Mouse (Mus musculus) common myeloid progenitor, adult 5-6 weeks (primary cell): ENCODE measurements at regions not wholly inside any gene's neighbourhood (a gene's known extent, or its start where the extent isn't known, plus 50 kb on each side); places are given as distances from the start of the nearest gene placed in this dataset.
A peak's percentile ranks its signal among the peaks of the same experiment; 100 is the strongest.

Experiments
- ATAC-seq: replicated peaks from 2 replicates; pipeline ENCODE4 v1.8.0; 2016; ENCODE audit warnings: low read depth, mild to moderate bottlenecking, moderate TSS enrichment, inconsistent platforms; ENCODE audit not compliant: poor library complexity, severe bottlenecking

DNA sequence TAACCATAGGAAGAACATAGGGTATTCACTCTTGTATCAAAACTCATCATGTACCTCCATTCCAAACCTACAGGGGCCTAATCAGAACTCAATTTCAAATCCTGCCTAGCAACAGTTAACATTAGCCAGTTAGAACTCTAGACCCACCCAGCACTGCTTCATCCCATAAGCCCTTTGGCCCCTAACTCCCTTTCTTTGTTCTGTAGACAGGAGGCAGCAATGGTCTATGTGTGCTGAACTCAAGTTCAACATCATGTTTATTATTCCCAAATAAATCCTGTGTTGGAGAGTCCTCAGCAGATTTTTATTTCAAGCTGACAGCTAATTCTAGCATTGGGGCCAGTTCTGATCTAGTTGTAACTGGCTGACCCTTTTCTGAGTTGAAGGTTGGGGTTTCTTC lies 112.2 kb downstream of the Ipo8 start:
- no peak for ATAC-seq

- no peak for ATAC-seq
Measured at GRCm38 (mm10) chr6:148710406-148710805, 120.9 kb downstream of the Ipo8 start.

- peak; percentile 30; the same call in 1 of the 2 replicates for ATAC-seq
Measured at GRCm38 (mm10) chr6:148708389-148708788, 122.9 kb downstream of the Ipo8 start.

DNA sequence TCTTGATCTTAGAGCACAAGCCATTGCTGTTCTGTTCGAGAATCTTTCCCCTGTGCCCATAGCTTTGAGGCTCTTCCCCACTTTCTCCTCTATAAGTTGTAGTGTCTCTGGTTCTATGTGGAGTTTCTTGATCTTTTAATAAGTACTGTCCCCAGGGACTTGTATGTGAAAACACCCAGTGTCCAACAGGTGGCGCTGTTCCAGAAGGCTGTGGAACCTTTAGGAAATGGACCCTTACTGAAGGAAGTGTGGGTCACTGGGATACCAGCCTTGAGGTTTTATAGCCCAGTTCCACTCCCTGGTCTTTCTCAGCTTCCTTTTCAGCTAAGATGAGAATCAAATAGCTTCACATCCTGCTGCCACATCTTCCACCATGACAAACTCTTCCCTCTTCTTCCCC lies 125.6 kb downstream of the Ipo8 start:
- peak; percentile 95 for ATAC-seq

DNA sequence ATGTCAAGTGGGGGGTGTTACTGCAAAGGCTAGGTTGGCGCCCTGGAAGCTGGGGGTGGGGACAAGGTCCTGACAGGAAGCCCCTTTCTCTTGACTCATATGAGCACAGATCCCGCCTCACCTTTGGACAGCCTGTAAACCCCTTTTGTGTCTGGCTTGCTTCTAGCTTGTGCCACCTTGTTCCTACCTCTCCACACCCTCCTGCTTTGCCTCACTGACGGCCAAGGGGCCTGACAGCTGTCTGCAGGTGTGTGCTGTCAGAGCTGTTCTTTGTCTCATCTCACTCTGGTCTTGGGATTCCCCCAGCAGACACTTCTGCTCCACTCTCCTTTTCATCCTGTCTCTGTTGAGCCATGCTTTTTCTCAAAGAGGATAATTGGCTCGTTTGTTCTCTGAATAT lies 137.9 kb downstream of the Ipo8 start:
- ATAC-seq: no peak

GRCm38 (mm10) chr6:148687770-148688169 lies 143.5 kb downstream of the Ipo8 start:
- ATAC-seq: peak; percentile 89

GRCm38 (mm10) chr6:148660152-148660551 lies 171.1 kb downstream of the Ipo8 start:
- no peak for ATAC-seq

DNA sequence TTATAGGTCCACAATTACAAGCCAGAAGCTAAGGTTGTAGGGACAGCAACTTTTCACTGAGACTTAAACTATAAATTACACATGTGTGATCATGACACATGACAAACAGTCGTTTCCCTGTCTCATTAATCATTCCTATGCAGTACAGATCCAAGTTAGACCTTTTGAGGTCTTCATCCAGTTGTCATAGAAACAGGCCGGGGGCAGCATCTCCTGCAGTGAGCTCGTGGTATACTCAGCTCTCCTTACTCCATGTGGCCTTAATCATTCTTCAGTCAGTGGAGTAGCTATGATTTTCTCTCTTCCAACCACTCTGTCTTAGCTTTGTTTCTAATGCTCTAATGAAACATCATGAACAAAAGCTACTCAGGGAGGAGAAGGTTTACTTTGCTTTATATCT lies 178.1 kb downstream of the Ipo8 start:
- no peak for ATAC-seq

GRCm38 (mm10) chr6:148652434-148652833 lies 178.8 kb downstream of the Ipo8 start:
- ATAC-seq: no peak

- peak; percentile 47; the same call in 1 of the 2 replicates for ATAC-seq
Measured at GRCm38 (mm10) chr6:148647423-148648390, 183.6 kb downstream of the Ipo8 start.

DNA sequence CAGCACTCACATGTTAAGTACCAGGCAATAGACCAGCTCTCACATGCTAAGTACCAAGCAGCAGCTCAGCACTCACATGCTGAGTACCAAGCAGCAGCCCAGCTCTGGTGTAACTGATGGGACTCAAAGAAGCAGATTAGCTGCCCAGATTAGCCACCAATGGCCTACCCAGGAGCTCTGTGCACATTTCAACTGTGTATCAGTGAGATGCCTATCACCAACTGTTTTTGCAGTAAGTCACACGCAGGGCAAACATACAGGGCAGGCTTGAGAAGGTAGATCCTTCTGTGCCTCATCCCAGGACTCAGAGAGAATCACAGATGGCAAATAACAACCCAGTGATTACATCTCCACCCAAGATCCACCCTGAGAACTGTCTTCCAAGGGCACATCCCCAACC lies 190.7 kb downstream of the Ipo8 start:
- no peak for ATAC-seq

- ATAC-seq: no peak
Measured at GRCm38 (mm10) chr6:148634148-148634547, 190.0 kb upstream of the Tmtc1 start.

DNA sequence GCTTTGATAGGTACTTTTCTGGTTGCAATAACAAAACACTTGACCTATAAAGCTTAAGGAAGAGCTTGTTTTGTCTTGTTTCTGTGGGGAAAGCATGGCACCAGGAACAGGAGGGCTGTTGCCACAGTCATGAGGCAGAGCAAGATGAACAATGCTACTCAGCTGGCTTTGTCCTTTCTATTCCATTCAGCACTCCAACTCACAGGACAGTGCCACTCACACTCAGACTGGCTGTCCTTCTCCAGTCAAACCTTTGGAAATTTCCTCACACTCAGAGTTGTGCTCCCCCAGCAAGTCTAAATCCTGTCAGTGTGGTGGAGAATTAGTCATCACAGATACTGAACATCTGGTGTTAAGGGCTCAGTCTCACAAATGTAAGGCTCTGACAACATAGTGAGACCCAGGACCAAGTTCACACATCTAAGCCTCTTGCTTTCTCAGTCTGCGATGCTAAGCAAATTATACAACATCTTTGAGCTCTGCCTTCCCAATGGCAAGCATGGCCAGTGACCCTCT lies 183.0 kb upstream of the Tmtc1 start:
- ATAC-seq: no peak

DNA sequence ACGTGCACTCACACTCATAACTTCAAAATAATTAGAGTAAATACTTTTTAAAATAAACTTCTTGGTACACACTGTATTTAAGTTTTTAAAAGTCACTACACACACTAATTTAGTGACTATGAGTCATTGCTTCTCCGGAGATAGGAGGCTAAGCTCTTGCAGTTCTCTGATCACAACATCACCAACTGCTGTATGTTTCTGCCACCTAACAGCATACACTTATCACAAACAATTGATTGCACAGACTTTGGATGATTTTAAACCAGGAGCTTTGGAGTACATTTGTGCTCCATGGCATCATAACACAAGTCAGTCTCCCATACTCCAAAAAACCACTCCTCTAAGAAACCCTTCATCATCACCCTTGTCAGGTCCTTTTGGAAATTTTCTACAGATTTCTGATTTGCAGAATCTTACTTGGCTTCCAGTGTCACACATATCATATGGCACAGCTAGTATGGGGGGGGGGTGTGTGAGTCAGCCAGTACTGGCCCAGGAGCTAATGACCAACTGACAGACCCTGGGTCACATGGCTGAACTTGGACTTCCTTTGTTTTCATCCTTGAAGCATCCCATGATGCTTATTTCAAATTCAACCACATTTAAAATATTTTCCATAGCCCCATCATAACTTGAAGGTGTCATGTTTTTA lies 179.1 kb upstream of the Tmtc1 start:
- no peak for ATAC-seq

DNA sequence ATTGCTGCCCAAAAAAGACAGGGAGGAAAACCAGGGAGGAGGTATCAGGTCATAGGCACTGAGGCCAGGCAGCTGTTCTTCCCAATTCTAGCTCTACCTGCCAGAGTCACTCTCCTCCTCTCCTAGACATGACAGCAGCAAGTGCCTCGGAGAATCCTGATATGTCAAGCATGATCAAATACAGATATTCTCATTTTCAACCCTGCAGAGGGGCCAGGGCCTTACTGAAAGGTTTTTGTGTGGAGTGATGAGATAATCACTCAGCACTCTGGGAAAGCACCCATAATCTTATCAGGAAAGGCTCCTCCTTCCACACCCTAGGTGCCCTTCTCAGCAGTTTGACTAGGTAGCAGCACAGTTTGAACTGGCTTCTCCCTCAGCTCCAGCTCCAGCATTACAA lies 175.8 kb upstream of the Tmtc1 start:
- ATAC-seq: peak; percentile 39; the same call in 1 of the 2 replicates

DNA sequence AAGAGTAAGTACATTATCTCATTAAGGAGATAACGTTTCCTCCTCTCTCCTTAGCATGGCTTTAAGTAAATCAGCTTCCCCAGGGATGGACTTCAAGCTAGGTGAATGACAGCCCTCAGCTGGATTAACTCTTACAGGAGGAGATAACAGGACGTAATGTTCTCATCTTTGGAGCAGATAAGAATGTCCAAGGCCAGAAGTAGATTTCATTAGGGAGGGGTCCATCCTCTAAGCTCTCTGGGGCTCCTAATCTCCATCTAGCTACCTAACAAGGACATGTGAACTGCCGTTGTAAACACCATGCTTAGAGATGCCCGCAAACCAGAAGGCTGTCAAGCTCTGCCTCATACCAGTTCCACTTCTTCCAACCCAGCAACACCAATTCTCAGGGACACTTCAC lies 171.7 kb upstream of the Tmtc1 start:
- ATAC-seq: no peak

DNA sequence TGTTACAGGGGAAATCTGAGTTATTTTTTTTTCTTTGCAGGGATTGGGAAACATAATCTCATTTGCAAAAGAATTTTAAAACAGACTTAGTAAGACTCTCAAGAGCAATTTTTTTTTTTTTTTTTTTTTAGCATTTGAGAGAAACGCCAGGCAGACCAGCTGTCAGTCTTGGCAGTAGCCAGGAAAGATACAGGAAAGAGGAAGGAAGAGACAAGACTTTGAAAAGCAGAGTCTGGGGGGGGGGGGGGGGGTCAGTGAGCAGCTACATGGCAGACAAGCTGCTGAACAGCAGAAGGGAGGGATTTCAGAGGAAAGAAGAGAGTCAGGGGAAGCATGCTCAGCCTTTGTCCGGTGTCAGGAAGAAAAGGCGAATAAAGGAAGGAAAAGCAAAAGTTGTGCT lies 171.3 kb upstream of the Tmtc1 start:
- ATAC-seq: no peak

- no peak for ATAC-seq
Measured at GRCm38 (mm10) chr6:148608881-148609280, 164.7 kb upstream of the Tmtc1 start.

- no peak for ATAC-seq
Measured at GRCm38 (mm10) chr6:148605226-148605625, 161.0 kb upstream of the Tmtc1 start.

GRCm38 (mm10) chr6:148604790-148605189 lies 160.6 kb upstream of the Tmtc1 start:
- no peak for ATAC-seq

DNA sequence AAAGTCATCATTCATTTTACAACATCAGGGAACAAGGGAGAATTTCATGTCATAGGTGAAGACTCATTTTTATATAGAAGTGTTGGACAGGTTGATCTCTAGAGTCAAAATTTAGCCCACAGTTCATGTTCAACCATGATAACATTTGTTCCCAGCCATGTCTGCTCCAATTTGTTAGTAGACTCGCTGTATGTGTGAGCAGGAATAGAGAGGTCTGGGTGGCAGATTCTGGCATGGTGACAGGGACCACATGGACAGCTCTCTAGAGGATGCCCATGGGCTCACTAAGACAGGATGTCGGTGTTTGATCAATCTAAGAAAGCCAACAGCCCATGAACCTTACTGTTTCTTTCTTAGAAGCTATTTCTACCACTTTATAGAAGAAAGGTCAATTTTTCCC lies 159.7 kb upstream of the Tmtc1 start:
- ATAC-seq: no peak
